Mouse (Mus musculus) cerebellum, postnatal 36 days (tissue): ENCODE measurements at regions not wholly inside any gene's neighbourhood (a gene's known extent, or its start where the extent isn't known, plus 50 kb on each side); places are given as distances from the start of the nearest gene placed in this dataset.

Experiments
- DNase-seq, 2 experiments: peaks; one replicate each; pipeline ENCODE4 v3.0.0; 2021 to 2022; ENCODE audit warnings: mixed read lengths in 2 of 2

- DNase-seq, result no peak
Observed at GRCm38 (mm10) chr13:113536306-113536705, 82.1 kb downstream of the Snx18 start.

DNA sequence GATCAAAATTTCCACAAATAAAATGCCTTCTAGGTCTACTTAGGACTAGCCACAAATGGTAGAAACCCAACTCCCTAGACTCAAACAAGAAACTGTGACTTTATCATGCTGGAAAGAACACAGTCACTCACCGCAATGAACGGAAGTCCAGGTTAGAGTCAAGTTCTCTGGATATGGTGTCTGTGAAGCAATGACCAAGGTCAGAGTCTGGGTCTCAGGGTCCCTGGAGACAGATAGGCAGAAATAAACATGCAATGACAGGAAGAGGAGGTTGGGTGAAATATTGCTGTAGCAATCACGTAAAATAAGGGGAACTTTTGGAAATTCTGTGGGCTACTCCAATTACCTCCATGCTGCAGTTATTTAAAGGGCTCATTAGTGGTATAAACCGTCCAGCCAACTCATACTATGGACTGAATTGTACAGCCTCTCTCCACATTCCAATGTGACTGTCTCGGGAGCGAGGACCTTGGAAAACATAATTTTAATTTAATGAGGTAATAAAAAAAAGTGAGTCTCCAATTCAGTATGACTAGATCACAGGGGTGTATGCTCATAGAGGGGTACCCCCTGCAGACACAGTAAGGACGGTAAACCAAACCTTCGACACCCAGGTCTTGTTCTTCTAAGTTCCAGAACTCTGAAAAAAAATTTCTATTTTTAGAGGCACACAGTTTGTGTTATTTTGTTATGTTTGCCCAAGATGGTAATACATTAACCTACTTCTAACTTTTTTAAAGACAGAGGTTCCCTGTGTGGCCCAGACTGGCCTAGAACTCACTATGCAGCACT lies 83.5 kb downstream of the Snx18 start:
- DNase-seq, result no peak

- DNase-seq, result no peak
Observed at GRCm38 (mm10) chr13:113533884-113534445, 84.4 kb downstream of the Snx18 start.

DNA sequence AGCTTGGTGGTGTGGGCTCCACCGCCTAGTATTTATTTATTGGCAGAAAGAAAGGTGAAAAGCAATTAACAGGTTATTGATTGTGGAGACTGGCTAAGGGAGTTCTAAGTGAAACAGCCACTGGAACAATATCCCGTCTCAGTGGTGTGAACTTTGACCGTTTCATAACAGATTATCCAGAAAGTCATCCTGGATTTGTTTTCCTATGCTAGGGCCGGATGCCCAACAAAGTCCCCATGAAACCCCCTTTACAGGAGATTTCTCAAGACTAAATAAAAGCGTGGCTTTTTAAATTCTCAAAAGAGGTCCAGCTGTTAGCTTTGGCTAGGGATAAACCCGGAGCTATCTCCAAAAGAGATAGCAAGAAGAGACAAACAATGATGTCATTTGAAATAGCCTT lies 91.4 kb downstream of the Snx18 start:
- DNase-seq, result no peak

DNA sequence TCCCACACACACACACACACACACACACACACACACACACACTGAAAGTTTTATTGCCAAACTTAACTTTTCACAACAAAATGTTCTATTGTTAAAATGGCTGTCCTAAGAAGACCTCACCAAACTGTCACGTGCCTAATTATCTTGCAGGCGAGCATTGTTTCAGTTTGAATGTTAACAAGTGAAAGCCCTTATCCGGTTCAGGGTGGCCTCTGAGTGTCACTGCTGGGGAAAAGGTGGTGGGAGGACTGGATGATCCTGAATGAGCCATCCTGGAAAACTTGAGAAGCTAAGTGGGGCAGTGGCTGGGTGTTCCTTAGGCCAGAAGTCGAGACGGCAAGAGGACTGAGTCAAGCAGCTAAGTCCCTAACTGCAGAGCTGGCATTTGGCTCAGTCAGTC lies 94.9 kb downstream of the Snx18 start:
- no peak for DNase-seq

GRCm38 (mm10) chr13:113518144-113518543 lies 100.2 kb downstream of the Snx18 start:
- no peak for DNase-seq

- no peak for DNase-seq
Observed at GRCm38 (mm10) chr13:113516102-113516501, 102.3 kb downstream of the Snx18 start.

DNA sequence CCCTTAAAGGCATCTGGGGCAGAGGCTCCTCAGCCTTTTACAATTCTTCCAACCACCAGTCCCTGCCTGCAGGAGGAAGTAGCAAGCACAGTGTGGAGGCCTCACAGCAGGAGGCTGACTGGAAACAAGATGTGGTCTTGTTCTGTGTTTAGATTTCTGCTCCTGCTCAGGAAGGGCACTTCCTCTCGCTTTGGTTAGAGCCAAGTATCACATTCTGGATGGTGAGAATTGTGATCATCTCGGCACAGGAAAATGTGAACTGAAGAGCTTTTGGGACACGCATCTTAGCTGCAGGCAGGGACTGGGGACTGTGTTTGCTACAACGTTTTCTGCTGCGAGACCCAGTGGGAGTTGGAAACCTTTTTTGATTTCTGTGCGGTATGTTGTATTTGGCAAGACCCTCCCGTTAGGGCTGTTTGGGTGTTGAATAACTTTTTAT lies 103.2 kb downstream of the Snx18 start:
- peak; percentile 36 to 39 for DNase-seq

DNA sequence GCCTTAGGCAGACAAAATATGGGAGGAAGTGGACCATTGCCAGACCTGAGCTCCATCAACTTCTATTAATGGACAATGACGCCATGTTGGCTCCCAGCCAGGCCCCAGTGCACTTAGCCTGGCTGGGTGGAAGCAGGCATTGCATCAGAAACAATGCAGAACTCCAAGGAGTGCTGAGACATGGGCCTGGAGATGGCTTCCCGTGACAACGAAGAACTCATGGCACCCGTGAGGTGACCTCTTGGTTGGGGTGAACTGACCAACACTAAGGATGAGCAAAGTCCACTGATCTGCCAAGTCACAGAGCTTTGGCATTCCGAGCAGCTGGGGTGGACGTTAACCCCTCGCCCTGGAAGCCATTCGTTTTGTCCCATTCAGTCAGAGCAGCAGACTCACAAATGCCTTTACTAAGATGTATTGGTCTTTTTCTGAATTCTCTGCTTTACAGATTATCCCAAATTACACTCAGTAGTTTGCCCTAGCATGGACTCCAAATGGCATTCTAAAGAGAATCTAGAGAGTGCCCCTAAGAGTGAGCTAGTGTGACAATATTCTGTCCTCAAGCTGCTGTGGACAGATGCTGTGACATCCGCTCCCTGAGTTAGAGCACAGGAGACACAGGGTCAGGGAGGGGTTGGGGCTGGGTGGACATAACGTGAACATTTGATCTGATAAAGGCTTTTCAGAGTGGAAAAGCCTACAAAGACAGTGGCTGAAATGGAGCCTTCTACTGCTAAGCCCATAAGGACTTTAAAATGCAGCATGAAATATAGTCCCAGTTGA lies 108.8 kb downstream of the Snx18 start:
- peak; percentile 82 to 87 for DNase-seq

GRCm38 (mm10) chr13:113508124-113508728 lies 110.1 kb downstream of the Snx18 start:
- DNase-seq, result no peak

GRCm38 (mm10) chr13:113502528-113502927 lies 115.8 kb downstream of the Snx18 start:
- no peak for DNase-seq

DNA sequence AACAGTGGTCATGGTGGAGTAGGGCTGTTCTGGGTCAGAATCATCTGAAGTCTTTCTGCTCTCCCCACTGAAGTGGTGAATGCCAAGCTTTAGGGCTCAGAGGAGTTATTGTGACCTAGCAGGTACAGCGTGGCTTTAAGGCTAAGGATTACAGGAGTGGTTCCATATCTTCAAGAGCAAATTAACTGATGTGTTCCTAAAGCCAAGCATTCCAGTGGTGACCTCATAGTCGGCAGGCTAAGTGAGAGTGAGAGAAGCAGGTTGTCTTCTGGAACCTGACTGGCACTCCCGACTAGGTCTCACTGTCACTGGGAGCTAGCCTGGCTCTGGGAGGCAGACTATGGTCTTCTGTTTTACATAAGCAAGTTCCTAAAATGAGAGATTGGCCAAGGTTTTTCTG lies 116.3 kb downstream of the Snx18 start:
- DNase-seq, result no peak

GRCm38 (mm10) chr13:113500373-113500990 lies 117.9 kb downstream of the Snx18 start:
- no peak for DNase-seq

DNA sequence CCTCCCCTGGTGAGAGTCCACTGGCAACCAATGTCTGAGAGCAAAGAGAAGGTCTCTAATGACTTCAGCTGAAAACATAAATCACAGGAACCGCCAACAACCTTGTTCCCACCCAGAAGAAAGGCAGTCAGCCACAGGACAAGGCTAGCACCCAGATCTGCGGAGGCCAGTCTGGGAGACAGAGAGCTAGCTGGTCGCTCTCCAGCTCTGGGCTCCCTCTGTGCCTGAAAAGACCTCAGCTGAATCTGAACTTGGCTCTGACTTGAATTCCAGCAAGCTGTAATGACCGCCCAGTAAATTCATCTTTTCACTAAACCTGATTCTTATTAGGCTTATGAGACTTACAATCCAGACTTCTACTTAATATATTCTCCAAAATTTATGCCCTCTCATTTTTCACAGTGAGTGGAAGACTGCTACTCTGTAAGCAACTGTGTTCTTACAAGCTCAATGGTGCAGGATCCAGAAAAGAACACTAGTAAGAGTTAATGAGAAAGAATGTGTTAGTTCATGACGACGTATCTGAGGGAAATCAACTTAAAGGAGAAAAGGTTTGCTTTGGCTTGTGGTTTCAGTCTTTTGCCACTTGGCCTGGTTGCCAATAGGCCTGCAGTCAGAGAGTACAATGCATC lies 119.2 kb downstream of the Snx18 start:
- no peak for DNase-seq

- no peak for DNase-seq
Observed at GRCm38 (mm10) chr13:113495595-113496285, 122.6 kb downstream of the Snx18 start.

DNA sequence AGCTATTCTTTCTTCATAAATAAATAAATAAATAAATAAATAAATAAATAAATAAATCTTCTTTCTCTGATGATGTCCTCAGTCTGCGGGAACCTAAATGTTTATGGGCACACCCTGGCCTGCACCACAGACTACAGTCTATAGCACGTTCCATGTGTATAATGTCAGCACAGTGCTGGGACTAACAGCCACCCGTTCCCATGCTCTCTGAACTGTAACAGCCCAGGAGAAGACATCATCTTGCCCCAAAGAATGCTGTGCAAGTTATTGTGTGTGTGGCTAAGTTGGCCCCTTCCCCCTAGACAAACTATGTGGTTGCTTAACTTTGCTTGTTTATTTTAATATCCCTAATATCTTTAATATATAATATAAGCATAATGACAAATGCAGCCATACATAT lies 123.2 kb downstream of the Snx18 start:
- DNase-seq, result no peak

- no peak for DNase-seq
Observed at GRCm38 (mm10) chr13:113494688-113495087, 123.7 kb downstream of the Snx18 start.

GRCm38 (mm10) chr13:113489951-113490822 lies 128.2 kb downstream of the Snx18 start:
- DNase-seq, result no peak

- DNase-seq, result no peak
Observed at GRCm38 (mm10) chr13:113486368-113486955, 131.9 kb downstream of the Snx18 start.

DNA sequence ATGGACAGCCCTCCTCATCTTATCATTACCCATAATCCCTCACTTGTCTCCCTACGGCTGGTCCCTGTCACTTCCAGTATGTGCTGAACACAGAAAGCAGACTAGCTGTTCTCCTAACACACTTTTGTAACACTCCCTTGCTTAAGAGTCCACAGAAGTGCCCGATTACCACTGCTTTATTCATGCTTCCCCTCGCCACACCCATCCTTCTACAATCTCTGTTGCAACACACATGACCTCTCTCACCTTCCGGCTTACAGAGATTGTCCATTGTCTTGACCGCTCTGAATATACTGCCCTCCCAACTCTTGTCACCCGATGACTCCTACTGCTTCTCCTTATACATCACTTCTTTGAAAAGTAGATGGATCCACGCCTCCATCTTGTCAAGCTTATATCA lies 132.9 kb downstream of the Snx18 start:
- DNase-seq, result no peak
